Mouse (Mus musculus) hindbrain, embryonic 10.5 days (tissue): ENCODE results near the gene Mrpl2. TPM values are rescaled to one million over a fixed set of nuclear protein-coding genes. Genes with fewer than 3 reads are reported as not detected.

Experiments
- DNase-seq: peaks from one replicate; pipeline ENCODE4 v3.0.0-alpha.2; 2017; ENCODE audit warnings: low spot score
- H3K27ac ChIP-seq: fragments of 300-500 bp; sonication (generic); 2 replicates; pipeline ENCODE4 v1.5.1; 2016; ENCODE audit warnings: mild to moderate bottlenecking, moderate library complexity
- H3K27me3 ChIP-seq: fragments of 300-500 bp; sonication (generic); 2 replicates; pipeline ENCODE4 v1.6.1; 2016; ENCODE audit warnings: mild to moderate bottlenecking; ENCODE audit not compliant: poor library complexity, insufficient read depth, severe bottlenecking
- H3K36me3 ChIP-seq: fragments of 300-500 bp; sonication (generic); 2 replicates; pipeline ENCODE4 v1.6.1; 2016; ENCODE audit warnings: mild to moderate bottlenecking, moderate library complexity
- H3K4me1 ChIP-seq: fragments of 300-500 bp; sonication (generic); replicated peaks from 2 replicates; pipeline ENCODE4 v1.6.1; 2016; ENCODE audit warnings: mild to moderate bottlenecking
- H3K4me3 ChIP-seq: fragments of 300-500 bp; sonication (generic); 2 replicates; pipeline ENCODE4 v1.5.1; 2016; ENCODE audit warnings: mild to moderate bottlenecking, moderate library complexity
- H3K9me3 ChIP-seq: fragments of 300-500 bp; sonication (generic); 2 replicates; pipeline ENCODE4 v1.6.1; 2016; ENCODE audit warnings: mild to moderate bottlenecking, moderate library complexity
- WGBS: fragments of 180-500 bp; shearing (Covaris S2); methylation state at CpG from one replicate; pipeline ENCODE4 v1.1.7; 2016; 5-methylcytosine and 5-hydroxymethylcytosine counted together
- polyA plus RNA-seq: library from polyadenylated mRNA; unstranded; fragments of >200 nt; fragmentation: Nextera tagmentation; extraction: Ambion mirVana; gene quantifications from 2 replicates; pipeline ENCODE4 v1.2.1, GENCODE M21; 2016

Mrpl2 gene
- polyA plus RNA-seq, 1 experiment from 2014 or later: 115 TPM

DNA sequence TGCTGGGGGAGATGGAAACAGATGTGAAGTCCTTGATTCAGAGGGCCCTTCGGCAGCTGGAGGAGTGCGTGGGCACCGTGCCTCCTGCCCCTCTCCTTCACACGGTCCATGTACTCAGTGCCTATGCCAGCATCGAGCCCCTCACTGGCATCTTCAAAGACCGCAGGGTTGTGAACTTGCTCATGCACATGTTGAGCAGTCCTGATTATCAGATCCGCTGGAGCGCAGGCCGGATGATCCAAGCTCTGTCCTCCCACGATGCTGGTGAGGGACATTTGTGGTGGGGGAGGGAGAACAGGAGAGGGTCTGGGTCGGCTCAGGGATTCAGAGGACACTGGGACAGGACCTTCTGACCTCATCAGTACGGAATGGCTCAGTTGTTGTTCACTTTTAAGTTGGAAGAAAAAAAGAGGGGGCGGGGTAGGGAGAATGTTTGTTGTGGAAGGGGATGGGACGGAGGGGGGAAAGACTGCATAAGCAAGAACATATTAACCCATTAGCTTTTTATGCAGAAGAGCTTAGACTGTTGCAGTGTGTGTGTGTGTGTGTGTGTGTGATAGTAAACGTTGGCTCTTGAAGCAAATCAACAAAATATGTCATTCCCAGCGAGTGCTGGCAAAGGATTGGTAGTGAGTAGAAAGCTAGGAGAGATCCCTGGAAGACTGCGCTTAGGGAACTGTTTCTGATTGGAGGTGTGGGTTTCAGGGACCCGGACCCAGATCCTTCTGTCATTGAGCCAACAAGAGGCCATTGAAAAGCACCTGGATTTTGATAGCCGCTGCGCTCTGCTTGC is 5.9 kb downstream of the Mrpl2 start:
- no peak for DNase-seq
- Histone ChIP-seq H3K4me3 (peak overlapping the region; percentile 65), H3K36me3 (peaks cover 76% of the 10 kb centered on the region), H3K9me3 (no peaks in the 10 kb centered on the region), H3K27ac (peak overlapping the region; percentile 96), H3K27me3 (no peaks in the 10 kb centered on the region), H3K4me1 (peaks cover 48% of the 10 kb centered on the region)
- 74% methylated on average over 20 of the region's 20 CpGs for WGBS

DNA sequence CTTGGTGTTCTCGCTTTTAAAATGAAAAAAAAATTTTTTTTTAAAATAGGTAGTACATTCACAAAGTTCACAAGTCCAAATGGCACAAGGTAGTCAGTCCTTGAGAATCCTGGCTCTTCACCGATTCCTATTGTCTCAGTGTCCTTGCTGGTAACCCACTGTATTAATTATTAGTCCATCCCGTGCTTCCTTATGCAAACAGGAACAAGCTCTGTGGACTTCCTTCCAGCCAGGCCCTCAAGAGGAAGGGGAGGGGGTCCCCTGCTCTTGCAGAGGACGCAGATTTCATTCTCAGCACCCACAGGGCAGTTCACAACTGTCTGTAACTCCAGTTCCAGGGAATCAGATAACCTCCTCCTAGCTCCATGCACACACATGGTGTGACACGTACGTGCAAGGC is 10.0 kb downstream of the Mrpl2 start:
- no peak for DNase-seq
- Histone ChIP-seq H3K27me3 (no peaks in the 10 kb centered on the region), H3K9me3 (no peaks in the 10 kb centered on the region), H3K4me1 (peaks cover 26% of the 10 kb centered on the region), H3K27ac (no peak overlapping the region), H3K36me3 (peaks cover 98% of the 10 kb centered on the region), H3K4me3 (no peak overlapping the region)
- 88% methylated on average over 6 of the region's 6 CpGs for WGBS

- 93% methylated on average over 9 of the region's 9 CpGs for WGBS
- peaks cover 100% of the 10 kb centered on the region for H3K36me3 ChIP-seq
- no peak for DNase-seq
- H3K4me3 ChIP-seq: no peak overlapping the region
- 0 out of 2 replicates have a peak overlapping the region, but pooled peaks have one; percentile 8 for H3K27ac ChIP-seq
- no peaks in the 10 kb centered on the region for H3K4me1 ChIP-seq
- no peaks in the 10 kb centered on the region for H3K27me3 ChIP-seq
- H3K9me3 ChIP-seq: no peaks in the 10 kb centered on the region
Measured at GRCm38 (mm10) chr17:46661351-46661750, 15.3 kb downstream of the Mrpl2 start.

GRCm38 (mm10) chr17:46661981-46662380 is 16.0 kb downstream of the Mrpl2 start:
- no peak for DNase-seq
- WGBS: 94% methylated on average over 12 of the region's 12 CpGs

DNA sequence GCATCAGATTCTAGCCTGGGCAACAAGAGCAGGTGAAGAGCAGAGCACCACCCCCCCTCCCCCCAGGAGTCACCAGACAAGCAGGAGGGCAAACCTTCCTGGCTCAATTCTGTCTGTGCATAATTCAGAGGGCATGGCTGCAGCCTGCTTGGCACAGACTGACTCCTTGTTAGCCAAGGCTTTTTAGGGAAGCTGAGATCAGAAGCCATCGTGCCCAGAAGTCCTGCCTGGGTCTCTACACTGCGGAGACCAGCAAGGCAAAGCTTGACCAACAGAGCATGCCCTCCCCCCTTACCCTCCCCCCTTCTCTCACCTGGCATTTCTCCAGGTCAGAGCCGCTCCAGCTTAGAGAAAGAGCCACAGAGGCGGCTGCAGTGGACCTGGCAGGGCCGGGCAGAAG is 16.7 kb downstream of the Mrpl2 start:
- Histone ChIP-seq H3K9me3 (no peaks in the 10 kb centered on the region), H3K27ac (no peak overlapping the region), H3K4me3 (no peak overlapping the region), H3K27me3 (no peaks in the 10 kb centered on the region), H3K36me3 (peaks cover 98% of the 10 kb centered on the region), H3K4me1 (no peaks in the 10 kb centered on the region)
- WGBS: 97% methylated on average over 5 of the region's 5 CpGs
- DNase-seq: no peak

More at GRCm38 (mm10) chr17:46661981-46662380, 16.0 kb downstream of the Mrpl2 start:
- Histone ChIP-seq H3K27ac (no peak overlapping the region), H3K4me3 (no peak overlapping the region), H3K36me3 (peaks cover 100% of the 10 kb centered on the region), H3K9me3 (no peaks in the 10 kb centered on the region), H3K27me3 (no peaks in the 10 kb centered on the region), H3K4me1 (no peaks in the 10 kb centered on the region)

- no peak for DNase-seq
- no peaks in the 10 kb centered on the region for H3K27me3 ChIP-seq
- no peaks in the 10 kb centered on the region for H3K9me3 ChIP-seq
- no peak overlapping the region for H3K27ac ChIP-seq
- H3K4me3 ChIP-seq: no peak overlapping the region
- peaks cover 94% of the 10 kb centered on the region for H3K36me3 ChIP-seq
- 90% methylated on average over 16 of the region's 16 CpGs for WGBS
- peaks cover 5% of the 10 kb centered on the region; the same call in 1 of the 2 replicates for H3K4me1 ChIP-seq
Measured at GRCm38 (mm10) chr17:46667712-46668111, 21.7 kb downstream of the Mrpl2 start.

DNA sequence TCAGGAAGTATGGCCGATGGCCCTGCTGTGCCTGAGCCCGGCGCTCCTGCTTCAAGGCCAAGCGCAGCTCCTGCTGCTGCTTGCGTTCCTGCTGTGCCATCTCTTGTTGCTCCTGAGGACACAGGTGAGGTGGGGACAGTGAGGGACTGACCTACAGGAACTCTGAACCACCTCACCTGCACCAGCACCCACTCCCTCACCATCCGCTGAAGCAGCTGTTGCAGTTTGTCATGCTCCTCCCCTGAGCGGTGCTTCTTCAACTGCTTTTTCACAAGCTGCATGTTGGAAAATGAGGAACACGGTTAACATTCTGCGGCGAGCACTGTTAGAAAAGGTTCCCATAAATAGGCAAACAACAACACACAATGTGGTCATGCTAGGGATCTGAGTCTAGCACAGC is 23.9 kb downstream of the Mrpl2 start:
- H3K36me3 ChIP-seq: peaks cover 80% of the 10 kb centered on the region
- DNase-seq: no peak
- H3K27ac ChIP-seq: no peak overlapping the region
- no peaks in the 10 kb centered on the region for H3K9me3 ChIP-seq
- peaks cover 23% of the 10 kb centered on the region for H3K4me1 ChIP-seq
- H3K4me3 ChIP-seq: no peak overlapping the region
- WGBS: 96% methylated on average over 10 of the region's 10 CpGs
- H3K27me3 ChIP-seq: no peaks in the 10 kb centered on the region

GRCm38 (mm10) chr17:46673850-46674529 is 28.0 kb downstream of the Mrpl2 start, which contains the start of gene Rrp36:
TSS of gene Rrp36 (minus strand) at chr17:46674352.
- Histone ChIP-seq H3K9me3 (no peaks in the 10 kb centered on the region), H3K4me1 (peaks cover 41% of the 10 kb centered on the region), H3K4me3 (peak within 1 kb of the TSS; percentile 91), H3K27ac (peak within 1 kb of the TSS; percentile 85), H3K36me3 (peaks cover 78% of the 10 kb centered on the region), H3K27me3 (no peaks in the 10 kb centered on the region)
- DNase-seq: peak; percentile 93
- under 1% methylated on average over 43 of the region's 43 CpGs for WGBS

DNA sequence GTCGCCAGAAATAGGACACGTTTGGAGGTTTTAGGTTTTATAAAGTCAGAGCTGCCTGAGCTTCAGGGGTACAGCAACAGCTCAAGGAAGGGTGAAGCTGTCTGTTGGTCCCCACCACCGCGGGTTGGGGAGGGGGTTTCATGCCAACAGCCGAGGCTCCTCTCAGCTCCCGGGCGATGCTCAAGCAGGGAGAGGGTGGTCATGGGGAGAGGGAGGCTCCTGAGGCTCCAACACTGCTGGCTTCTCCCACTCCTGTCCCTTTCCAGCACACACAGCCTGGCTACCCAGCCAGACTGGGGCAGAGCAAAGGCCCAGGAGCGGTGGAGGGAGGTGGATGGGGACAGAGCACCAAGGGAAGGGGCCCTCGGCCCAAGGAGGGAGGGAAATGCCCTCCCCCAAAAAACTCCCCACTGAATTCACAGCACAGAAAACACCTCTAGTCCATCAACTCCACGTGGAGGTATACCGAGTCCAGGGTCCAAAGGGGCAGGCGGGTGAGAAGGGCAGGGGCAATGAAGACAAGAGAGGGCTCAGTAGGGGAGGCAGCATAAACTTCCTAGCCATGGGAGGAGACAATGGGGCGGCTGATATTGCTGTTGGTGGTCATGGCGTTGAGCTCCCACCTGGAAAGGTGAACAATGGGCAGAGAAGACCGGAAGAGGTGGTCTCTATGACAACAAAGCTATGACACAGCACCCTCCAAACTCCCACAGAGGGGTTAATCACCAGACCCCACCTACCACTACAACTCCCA is 28.7 kb downstream of the Mrpl2 start:
- DNase-seq: no peak
- Histone ChIP-seq H3K27me3 (no peaks in the 10 kb centered on the region), H3K9me3 (no peaks in the 10 kb centered on the region), H3K4me1 (peaks cover 49% of the 10 kb centered on the region), H3K27ac (peak overlapping the region; percentile 85), H3K36me3 (peaks cover 71% of the 10 kb centered on the region), H3K4me3 (peak overlapping the region; percentile 91)
- WGBS: 23% methylated on average over 15 of the region's 15 CpGs

GRCm38 (mm10) chr17:46678416-46678815 is 32.4 kb downstream of the Mrpl2 start, which contains the start of gene Mea1:
TSS of gene Mea1 (plus strand) at chr17:46678793.
- peak within 1 kb of the TSS; percentile 92 for H3K27ac ChIP-seq
- H3K27me3 ChIP-seq: no peaks in the 10 kb centered on the region
- DNase-seq: no peak
- 92% methylated on average over 9 of the region's 9 CpGs for WGBS
- H3K9me3 ChIP-seq: no peaks in the 10 kb centered on the region
- H3K36me3 ChIP-seq: peaks cover 51% of the 10 kb centered on the region
- H3K4me1 ChIP-seq: peaks cover 60% of the 10 kb centered on the region
- peak within 1 kb of the TSS; percentile 91 for H3K4me3 ChIP-seq

DNA sequence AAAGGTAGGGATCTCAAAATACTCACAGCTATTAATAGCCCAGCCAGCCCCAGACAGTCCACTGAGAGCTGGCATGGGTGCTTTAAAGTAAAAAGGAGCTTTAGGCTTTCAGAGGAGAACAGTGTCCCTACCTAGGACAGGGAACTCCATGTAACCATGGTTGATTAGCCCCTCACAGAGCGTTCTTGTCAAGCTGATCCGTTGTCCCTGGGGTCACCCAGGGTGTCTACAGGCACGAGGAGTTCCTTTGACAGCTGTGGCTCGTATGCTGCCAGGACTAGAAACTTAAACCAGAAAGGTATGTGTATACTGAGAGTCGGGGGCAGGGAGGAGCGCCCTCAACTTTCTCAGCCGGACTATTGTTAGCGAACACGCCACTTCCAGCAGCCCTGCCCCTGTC is 32.9 kb downstream of the Mrpl2 start:
- Histone ChIP-seq H3K9me3 (no peaks in the 10 kb centered on the region), H3K27me3 (no peaks in the 10 kb centered on the region), H3K4me1 (peaks cover 56% of the 10 kb centered on the region), H3K4me3 (peak overlapping the region; percentile 91), H3K27ac (peak overlapping the region; percentile 51; the same call in 1 of the 2 replicates), H3K36me3 (peaks cover 56% of the 10 kb centered on the region)
- WGBS: 71% methylated on average over 9 of the region's 9 CpGs
- no peak for DNase-seq

DNA sequence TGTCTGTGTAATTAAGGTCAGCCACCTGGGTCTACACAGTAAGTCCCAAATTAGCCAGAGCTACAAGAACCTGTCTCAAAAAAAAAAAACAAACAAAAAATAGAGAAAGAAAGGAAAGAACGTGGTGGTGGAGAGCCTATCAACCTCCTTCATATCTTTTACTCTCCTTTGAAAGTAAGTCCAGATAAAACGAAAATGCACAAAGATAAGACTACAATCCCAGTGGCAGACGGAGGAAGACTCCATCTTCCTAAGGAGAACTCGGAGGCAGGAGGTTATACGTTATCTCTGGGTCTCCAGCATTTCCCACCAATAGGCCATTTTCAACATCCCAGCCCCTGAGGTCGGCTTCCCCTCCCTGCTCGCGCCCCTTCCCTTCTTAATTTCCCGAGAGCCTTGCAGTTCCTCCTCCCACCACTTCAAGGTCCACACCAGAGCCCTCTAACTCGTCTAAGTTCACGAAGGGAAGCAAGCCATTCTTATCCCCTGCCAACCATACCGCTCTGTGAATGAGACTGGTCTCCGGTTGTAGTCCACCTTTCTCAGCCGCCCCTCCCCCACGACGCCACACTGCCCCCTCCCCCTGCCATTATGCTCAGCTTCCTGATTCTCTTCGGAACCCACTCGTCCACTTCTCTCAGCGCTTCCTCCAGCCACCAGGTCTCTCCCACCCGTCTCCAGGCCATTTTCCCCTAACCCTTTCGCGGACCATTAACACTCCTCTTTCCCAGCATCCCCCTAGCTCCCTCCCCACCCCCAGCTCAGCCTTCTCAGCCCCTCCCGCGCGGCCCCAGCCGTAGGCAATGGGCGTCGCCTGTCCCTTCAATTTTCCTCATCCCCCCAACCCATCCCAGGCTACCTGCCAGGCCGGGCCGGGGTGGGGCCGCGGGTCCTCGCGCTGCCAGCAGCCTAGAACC is 34.1 kb downstream of the Mrpl2 start:
- peak overlapping the region; percentile 92 for H3K27ac ChIP-seq
- 1% methylated on average over 34 of the region's 34 CpGs for WGBS
- H3K27me3 ChIP-seq: no peaks in the 10 kb centered on the region
- H3K4me3 ChIP-seq: peak overlapping the region; percentile 91
- DNase-seq: peak; percentile 68
- H3K4me1 ChIP-seq: peaks cover 47% of the 10 kb centered on the region
- no peaks in the 10 kb centered on the region for H3K9me3 ChIP-seq
- peaks cover 61% of the 10 kb centered on the region for H3K36me3 ChIP-seq
